Mouse (Mus musculus) c-Kit-positive CD71-positive TER-119-positive erythroid progenitor cells, embryonic 14.5 days (primary cell): ENCODE results near the gene Gm42957.
"Not testable (repeated sequence)": the region's sequence is repeated elsewhere in the genome, so short reads cannot be mapped to it uniquely, and the experiment has no call there.

Experiments
- DNase-seq: peaks from one replicate; pipeline ENCODE4 v3.0.0-alpha.2; 2013; ENCODE audit warnings: low spot score

Gene Gm42957

DNA sequence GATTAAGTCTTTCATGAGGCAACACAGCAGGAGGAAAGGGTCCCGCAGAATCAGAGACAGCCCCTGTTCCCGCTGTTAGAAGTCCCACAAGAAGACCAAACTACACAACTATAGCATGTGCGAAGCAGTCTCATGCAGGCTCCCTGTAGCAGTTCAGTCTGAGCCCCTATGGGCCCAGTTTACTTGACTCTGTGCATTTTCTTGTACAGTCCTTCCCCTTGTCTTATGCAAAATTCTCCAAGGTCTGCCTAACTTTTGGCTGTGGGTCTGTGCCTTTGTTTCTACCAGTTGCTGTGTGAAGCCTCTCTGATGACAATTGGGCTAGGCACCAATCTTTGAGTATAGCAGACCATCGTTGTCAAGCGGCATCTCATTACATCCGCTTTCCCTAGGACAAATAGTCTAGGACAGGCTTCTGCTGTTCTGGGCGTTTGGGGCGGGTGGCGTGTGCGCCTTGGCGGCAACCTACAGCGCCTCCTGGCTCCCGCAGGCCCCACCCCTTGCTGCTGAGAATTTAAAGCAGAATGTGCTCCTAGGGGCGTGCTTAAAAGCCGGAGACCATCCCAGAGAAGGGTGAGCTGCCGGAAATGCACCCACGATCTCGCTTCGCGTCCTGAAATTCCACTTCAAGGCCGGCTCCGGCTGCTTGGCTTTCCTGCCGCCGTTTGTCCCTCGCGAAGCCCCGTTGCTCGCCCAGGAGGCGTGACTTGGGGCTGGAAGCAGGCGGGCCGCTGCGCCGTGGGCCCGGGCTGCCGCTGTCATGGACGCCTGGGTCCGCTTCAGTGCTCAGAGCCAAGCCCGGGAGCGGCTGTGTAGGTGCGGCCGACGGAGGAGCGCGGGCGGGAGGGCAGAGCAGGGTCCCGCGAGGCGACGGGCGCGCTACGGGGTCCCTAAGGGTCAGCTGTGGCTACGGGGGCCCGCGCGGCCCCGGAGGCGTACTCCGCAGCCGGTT, at the start of gene Gm42957, which contains the start of gene Pex11b:
Gm42957 (plus strand) TSS at position 547 of the 952 bp plus-strand sequence.
Pex11b (plus strand) TSS at position 449 of the 952 bp plus-strand sequence.
- DNase-seq, result peak; percentile 80

DNA sequence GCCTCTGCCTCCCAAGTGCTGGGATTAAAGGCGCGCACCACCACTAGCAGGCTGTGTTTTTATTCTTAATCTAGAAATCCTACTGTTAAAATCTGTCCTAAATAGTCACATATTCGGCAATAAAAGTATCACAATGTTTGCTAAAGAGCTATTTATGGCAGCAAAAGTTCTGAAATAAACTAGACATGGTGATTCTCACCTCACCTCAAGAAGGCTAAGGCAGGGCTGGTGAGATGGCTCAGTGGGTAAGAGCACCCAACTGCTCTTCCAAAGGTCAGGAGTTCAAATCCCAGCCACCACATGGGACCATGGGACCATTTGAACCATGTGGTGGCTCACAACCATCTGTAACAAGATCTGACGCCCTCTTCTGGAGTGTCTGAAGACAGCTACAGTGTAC, 44.6 kb upstream of the Gm42957 start:
- DNase-seq, result no peak

DNA sequence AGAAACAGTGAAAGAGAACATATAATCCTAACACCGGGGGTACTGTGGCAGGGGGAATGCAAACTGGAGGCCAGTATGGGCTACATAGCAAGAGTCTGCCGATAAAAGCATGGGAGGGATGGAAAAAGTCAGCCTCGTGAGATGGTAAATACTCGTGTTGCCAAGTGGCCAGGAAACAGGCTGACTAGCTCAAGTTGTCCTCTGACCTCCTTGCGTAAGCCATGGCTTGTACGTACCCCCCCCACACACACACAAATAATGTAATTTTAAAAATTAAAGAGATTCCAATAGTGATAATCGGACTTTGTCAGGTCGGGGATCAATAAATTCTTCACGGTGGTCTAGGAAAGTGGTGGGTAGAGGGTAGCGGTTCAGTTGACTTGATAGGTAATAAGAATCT, 41.9 kb upstream of the Gm42957 start:
- DNase-seq, result peak; percentile 25

GRCm38 (mm10) chr3:96593790-96594560, 41.3 kb upstream of the Gm42957 start, which contains the start of gene Polr3gl:
Gene Polr3gl (minus strand): TSS chr3:96594181.
- DNase-seq, result peak; percentile 93

GRCm38 (mm10) chr3:96594851-96595250, 40.4 kb upstream of the Gm42957 start:
- no peak for DNase-seq

DNA sequence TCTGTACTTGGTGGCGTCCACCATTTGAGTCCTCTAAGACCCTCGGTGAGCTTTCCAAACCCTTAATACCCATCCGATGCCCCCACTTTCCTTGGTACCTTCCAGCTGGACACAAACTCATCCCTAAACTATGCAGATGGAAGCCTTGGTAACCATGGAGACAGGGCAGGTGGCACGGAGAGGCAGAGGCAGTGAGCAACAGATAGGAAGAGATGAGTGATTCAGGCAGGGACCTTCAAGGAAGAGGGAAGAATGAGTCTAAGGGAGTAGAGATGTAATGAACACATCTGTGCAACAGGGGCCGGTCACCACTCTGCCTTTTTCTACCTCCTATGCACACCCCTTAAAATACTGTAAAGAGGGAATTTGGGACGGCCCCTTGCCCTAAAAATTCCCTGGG, 39.6 kb upstream of the Gm42957 start:
- DNase-seq, result no peak

GRCm38 (mm10) chr3:96596228-96596707, 39.0 kb upstream of the Gm42957 start, which contains the start of gene Ankrd34a:
Gene Ankrd34a (plus strand): TSS chr3:96596636.
- DNase-seq, result no peak

- DNase-seq, result no peak
Measured at GRCm38 (mm10) chr3:96596855-96597254, 38.4 kb upstream of the Gm42957 start.

GRCm38 (mm10) chr3:96597435-96597891, 37.8 kb upstream of the Gm42957 start:
- DNase-seq, result no peak

GRCm38 (mm10) chr3:96598156-96599068, 36.9 kb upstream of the Gm42957 start:
- DNase-seq, result no peak

DNA sequence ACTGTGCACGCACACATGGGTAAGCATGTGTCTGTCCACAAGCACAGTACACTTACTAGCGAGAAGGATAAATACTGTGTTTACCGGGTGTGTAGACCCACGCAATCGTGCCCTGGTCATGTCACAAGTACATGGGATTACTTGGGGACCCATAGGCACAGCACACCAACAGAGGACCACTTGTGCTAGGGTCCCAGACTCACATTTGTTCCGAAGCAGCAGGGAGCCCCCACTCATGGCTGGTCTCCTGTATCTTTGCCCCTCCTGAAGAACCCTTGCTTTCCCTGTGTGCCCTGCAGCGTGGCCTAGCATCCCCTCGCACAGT, 36.2 kb upstream of the Gm42957 start:
- no peak for DNase-seq

- DNase-seq, result no peak
Measured at GRCm38 (mm10) chr3:96599411-96599810, 35.9 kb upstream of the Gm42957 start.

DNA sequence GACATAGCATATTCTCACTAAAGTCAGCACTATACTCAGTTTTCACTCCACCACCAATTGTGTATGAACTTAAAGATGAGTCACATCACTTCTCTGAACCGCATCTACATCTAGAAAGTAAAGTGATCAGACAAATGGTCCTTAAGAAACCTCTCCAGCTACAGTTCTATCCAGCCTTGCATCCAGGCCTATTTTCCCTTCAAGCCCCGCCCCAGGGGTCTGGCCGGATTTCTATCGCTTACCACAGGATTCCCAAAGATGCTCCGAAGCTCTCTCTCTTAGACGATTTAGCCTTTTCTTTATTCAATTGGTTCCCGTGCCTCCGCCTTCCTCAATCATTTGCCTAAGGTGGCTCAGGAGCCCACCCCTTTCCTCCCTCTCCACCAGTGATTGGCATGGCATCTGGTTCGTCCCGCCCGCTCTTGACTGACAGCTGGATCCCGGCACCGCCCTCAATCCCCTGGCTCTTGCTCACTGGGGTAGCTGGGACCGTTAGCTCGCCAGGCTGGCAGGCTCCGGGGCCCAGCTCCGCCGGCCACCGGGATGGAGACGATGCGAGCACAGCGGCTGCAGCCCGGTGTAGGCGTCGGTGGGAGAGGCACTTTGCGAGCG, 34.5 kb upstream of the Gm42957 start, which contains the start of gene Lix1l:
Lix1l (plus strand) TSS at position 511 of the 612 bp plus-strand sequence.
- DNase-seq, result peak; percentile 78

GRCm38 (mm10) chr3:96601251-96601787, 34.0 kb upstream of the Gm42957 start:
- no peak for DNase-seq

- DNase-seq, result no peak
Measured at GRCm38 (mm10) chr3:96601941-96602703, 33.2 kb upstream of the Gm42957 start.

DNA sequence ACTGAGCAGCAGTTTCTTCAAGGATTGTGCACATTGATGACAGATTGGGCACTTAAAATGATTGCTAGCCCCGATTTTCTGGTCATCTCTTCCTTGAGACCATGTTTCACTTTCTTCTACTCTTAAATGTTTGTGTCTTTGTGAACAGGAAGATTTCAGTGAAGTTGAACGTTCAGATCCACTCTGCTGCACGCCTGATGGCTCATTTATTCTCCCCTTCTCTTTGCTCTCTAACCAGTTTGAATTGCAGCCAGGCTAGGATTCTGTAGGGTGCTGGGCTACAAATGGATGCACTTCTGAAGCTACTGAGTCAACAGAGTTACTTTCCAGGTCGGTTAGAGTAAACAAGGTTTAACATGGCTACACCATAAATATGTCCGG, 32.6 kb upstream of the Gm42957 start:
- no peak for DNase-seq

- DNase-seq, result no peak
Measured at GRCm38 (mm10) chr3:96603311-96603710, 32.0 kb upstream of the Gm42957 start.

DNA sequence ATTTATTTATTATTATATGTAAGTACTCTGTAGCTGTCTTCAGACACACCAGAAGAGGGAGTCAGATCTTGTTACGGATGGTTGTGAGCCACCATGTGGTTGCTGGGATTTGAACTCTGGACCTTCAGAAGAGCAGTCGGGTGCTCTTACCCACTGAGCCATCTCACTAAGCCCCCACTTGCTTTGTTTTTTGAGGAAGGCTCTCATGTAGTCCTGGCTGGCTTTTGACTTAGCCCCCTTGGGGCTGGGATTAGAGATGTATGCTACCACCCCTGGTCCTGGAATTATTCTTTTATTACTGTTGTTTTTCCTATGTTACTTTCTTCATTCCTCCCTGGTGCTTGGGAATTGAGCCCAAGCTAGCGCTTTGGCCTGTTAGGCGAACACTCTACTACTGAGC, 29.3 kb upstream of the Gm42957 start:
- DNase-seq, result not testable (repeated sequence)

DNA sequence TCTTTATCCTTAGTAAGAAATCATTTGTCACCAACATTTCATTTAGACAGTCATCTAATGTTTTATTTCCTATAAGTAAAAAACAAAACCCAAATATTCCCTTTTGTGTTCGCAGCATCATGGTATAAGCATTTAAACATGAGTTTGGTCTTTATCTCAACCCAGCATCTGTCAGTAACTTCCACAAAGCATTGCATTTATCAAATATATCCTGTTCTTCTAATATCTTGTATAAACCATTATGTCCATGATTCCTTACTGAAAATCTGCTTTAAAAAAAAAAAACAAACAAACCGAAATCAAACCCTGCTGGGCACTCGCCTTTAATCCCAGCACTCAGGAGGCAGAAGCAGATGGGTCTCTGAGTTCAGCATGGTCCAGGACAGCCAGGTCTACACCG, 28.7 kb upstream of the Gm42957 start:
- DNase-seq, result no peak

GRCm38 (mm10) chr3:96617941-96618340, 17.3 kb upstream of the Gm42957 start:
- DNase-seq, result no peak
